In the genomic region with DNA sequence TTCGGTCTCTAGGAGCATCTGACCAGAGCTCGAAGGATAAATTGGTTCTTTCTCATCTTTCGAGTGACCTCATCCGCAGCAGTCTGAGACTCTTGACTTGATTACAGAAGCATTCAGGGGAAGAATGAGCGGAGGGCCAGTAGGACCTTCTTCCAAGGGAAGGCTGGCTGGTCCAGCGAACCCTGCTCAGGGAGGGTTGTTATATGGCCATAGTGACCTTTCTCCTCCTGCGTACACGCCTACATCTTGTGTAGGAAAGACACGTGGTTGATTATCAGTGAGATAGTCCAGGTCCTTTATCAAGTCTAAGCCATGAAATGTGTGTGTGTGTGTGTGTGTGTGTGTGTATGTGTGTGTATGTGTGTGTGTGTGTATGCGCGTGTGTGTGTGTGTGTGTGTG, we compare ENCODE assay signal across 18 mouse cellular contexts. TPM values are rescaled to one million over a fixed set of nuclear protein-coding genes. Genes with fewer than 3 reads are reported as not detected.
"Had no signal": no experiment of that assay in that cellular context is flagged by ENCODE, and none has a peak within 500 bp of the region (broad histone marks: within the 10 kb centered on the region; RNA-seq: fewer than 3 reads in every experiment).

No protein-coding gene starts in this region.

- H3K36me3 ChIP-seq: lung, embryonic 15.5 days; midbrain, embryonic 13.5 days; midbrain, embryonic 15.5 days; neural tube, embryonic 12.5 days had no signal

- H3K9me3 ChIP-seq: lung, embryonic 15.5 days; megakaryocyte, embryonic 14.5 days; midbrain, embryonic 13.5 days; midbrain, embryonic 15.5 days; neural tube, embryonic 12.5 days had no signal

- ATAC-seq: lung, postnatal 0 days; midbrain, embryonic 13.5 days; midbrain, embryonic 15.5 days had no signal

- H3K27ac ChIP-seq: lung, embryonic 15.5 days; macrophage; midbrain, embryonic 13.5 days; midbrain, embryonic 15.5 days; neural tube, embryonic 12.5 days had no signal

- H3K9ac ChIP-seq: lung, embryonic 15.5 days; midbrain, embryonic 13.5 days; midbrain, embryonic 15.5 days; neural tube, embryonic 12.5 days had no signal

- H3K27me3 ChIP-seq: lung, embryonic 15.5 days; megakaryocyte, embryonic 14.5 days; midbrain, embryonic 13.5 days; midbrain, embryonic 15.5 days; neural tube, embryonic 12.5 days had no signal

- H3K4me2 ChIP-seq: lung, embryonic 15.5 days; midbrain, embryonic 11.5 days; midbrain, embryonic 13.5 days; midbrain, embryonic 15.5 days; neural tube, embryonic 12.5 days had no signal

- H3K4me3 ChIP-seq: lung, embryonic 15.5 days; megakaryocyte, embryonic 14.5 days; midbrain, embryonic 13.5 days; midbrain, embryonic 15.5 days; neural tube, embryonic 12.5 days had no signal

- DNase-seq: lung, adult 2 months; lung, postnatal 14 days; lung, postnatal 36 days; right cerebral cortex, postnatal 14 days; thymus, adult 18-20 months; thymus, postnatal 14 days; thymus, postnatal 36 days had no signal

- H3K4me1 ChIP-seq: megakaryocyte, embryonic 14.5 days; midbrain, embryonic 13.5 days; midbrain, embryonic 15.5 days; neural tube, embryonic 12.5 days had no signal

RNA-seq across cellular contexts. Expression of gene Col6a6, which starts 40.2 kb away (rescaled TPM):
- total RNA-seq: megakaryocyte progenitor cell, adult 5-6 weeks; monocyte, adult 5-6 weeks; neutrophil, adult 5-6 weeks had no signal
- polyA plus RNA-seq: macrophage had no signal
